Mouse (Mus musculus) T-helper 17 cell (primary cell): ENCODE data around the gene 1700012B09Rik.

Experiments used
- in situ Hi-C, 2 experiments: fragments of 300-600 bp; cut with MboI, MseI; formaldehyde crosslinking; loops; 1 replicate in 1 of 2; 2 replicates in 1 of 2; pipeline ENCODE4 v1.15.1; 2025; ENCODE audit warnings: high pct_unique_total_duplicates in 2 of 2

Gene 1700012B09Rik

DNA sequence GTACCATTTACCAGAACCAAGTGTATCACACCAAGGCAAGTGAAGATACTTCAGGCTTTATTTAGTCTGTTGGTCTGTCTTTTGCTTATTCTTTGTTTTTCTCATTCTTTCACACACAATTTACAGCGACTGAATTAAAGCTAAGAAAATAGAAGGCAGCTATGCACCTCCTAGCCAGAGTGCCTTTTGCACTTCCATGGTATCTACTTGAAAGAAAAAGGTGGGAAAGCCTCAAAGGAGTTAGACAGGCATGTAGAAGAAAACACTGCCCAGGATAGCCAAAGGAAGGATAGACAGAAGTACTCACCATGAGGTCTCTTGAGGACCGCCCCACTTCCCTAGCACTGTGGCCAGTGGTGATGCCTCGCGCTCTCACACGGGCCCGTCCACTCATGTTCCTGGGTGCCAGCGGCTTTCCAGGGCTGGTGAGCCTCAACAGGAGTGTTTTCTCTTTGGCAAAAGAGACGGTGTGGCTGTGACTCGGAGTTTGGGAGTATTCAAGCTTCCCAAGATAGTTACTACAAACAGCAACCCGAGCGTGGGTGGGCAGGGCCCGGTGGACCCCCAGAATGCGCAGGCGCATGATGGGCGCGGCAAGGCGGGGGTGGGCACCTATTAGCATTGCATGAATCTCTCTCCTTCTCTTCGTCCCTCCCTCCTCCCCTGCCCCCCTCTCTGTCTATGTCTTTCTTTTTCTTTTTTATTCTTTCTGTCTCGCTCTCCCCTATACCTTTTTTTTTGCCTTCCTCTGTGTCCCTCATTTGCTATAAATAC is 30.5 kb downstream of the 1700012B09Rik start, which contains the start of gene Piwil4:
Piwil4 (minus strand) TSS at position 583 of the 774 bp plus-strand sequence.
- in situ Hi-C loops = loop anchor here in 1 of 2 experiments (10.0 kb wide), 1 partner anchor 754 kb away; the partner anchor contains the start of gene Smco4

DNA sequence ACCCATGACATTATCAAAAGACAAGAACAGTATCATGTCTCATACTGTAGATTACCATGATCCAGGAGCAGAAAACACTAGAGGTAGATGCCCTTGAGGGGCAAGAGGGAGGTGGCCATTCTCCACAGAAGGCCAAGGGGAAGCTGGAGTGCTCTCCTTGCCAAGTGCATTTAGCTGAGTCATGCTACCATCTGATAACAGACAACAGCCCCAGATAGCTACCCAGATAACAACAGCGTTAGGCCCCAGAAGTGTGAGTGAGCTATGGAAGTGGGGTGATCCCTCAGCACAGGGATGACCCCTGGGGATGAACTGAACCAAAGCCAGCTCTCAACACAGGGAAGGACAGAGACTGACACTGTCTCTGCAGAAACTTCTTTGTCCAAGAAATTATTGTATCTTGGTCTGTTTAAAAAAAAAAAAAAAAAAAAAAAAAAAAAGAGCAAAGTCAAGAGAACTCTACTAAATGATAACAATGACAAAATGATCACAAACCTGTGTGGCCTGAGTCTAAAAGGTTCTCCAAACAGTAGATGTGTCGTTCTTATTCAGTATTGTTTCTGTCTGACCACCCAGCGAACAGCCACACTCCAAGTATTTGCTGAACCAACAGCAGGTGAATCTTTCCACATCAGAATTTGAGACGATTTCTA is 31.2 kb downstream of the 1700012B09Rik start:
- in situ Hi-C loops = loop anchor here in 1 of 2 experiments (10.0 kb wide), 1 partner anchor 755 kb away; the partner anchor contains the start of gene Smco4

GRCm38 (mm10) chr9:14730941-14731541 is 39.8 kb downstream of the 1700012B09Rik start:
- in situ Hi-C loops = no loop called here

DNA sequence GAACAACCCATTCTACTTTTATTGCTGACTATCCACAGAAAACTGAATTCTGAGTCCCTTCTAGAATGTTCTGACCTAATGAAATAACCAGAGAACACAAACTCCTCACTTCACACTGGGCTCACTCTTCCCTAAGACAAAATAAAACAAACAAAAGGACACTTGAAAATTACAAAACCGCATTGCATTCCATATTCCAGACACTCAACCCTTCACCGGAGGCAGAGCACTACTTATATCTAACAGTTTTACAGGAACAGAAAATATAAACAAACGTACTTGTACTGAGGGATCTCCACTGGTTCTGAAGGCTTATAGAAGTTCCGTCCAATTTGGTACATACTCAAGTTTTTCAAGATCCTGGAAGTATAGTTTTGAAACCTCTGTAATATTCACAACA is 42.5 kb downstream of the 1700012B09Rik start:
- in situ Hi-C loops = no loop called here

DNA sequence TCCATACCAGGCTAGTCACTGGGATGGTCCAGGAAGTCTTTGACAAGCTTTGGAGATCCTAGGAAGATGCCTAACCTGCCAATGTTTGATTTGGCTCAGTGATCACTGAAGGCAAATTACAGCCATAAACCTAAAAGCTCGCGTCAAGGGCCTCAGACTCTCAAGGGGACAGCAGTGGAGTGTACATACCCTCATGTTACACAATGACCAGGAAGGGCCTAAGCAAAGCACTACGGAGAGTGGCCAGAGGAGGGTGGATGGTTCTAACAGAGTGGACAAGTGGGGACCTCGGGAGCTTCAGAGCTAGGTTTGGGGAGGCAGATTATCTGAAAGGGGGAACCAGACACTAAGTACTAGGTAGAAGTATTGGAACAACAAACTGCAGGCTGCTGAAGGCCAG is 44.2 kb downstream of the 1700012B09Rik start:
- in situ Hi-C loops = no loop called here

GRCm38 (mm10) chr9:14726005-14726404 is 44.8 kb downstream of the 1700012B09Rik start:
- in situ Hi-C loops = no loop called here

DNA sequence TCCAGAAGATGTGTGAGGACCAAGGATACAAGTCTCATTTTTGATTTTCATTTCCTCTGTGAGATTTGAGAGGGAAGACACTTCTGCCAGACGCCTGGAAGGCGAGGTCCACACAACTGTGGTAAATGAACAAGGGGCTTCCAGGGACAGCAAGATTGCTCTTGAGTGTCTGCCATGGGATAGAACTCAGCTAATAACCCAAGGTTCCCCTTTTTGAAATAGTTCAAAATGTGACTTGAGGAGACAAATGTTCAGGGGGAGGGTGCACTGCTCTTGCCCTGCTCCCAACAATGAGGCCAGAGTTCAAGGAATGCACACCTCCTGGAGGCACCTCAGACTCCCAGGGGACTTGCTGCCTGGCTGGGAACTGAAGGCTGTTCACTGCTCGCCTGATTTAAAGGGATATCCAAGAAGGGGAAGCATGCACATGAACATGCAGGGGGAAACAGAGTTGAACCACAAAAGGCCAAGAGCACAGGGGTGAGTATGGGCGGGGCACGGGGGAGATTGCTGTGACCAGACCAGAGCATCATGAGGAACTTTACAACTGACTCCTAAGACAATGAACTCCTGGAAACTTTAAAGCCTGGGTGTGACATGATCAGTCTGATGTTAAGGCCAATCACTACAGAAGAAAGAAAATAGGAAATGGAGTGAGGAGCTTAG is 45.9 kb downstream of the 1700012B09Rik start:
- in situ Hi-C loops = no loop called here

GRCm38 (mm10) chr9:14721610-14722009 is 49.2 kb downstream of the 1700012B09Rik start:
- in situ Hi-C loops = no loop called here

DNA sequence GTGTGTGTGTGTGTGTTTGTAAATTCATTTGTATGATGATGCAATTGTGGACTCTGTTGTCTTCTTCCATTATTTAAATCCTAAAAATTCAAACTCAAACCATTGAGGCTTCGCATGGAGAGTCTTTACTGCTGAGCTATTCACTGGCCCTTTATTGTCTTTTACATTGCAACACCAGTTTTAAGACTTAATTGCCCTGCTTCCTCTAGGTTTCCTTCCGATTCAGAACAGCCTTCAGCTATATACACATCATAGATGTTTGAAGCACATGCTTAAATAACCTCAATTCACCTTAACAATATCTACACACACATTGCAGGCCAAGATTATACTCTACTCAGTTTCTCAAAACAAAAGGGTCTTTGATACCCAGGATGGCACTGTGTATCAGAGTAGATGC is 50.4 kb downstream of the 1700012B09Rik start:
- in situ Hi-C loops = no loop called here

- in situ Hi-C loops = no loop called here
Observed at GRCm38 (mm10) chr9:14718332-14718691, 52.5 kb downstream of the 1700012B09Rik start.

DNA sequence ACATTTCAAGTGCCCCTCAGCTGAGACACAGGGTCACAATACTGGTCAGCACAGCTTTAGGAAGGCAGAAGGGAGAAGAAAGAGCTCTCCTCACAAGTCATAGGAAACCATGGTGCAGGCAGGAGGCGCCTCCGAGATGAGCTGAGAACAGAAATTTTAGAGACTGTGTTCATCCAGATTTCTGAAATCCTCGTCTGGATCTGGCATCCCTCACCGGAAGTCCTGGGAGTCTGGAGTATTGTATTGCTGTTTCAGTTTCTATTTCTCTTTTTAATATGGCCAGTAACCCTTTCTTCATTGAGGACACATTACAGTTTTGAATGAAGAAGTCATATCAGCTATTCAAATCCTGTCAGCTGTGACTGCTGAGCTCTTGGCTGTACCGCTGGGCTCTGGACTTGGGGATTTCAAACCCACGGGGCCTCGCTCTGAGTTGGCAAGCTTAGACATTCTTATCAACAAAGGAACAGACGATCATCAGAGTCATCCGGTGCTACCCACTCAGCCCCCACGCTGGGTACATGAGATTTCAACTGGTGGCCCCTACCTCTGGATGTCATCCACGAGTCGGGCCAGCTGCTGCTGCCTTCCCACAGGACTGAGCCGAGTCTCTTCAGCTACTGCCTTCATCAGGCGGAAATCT is 53.0 kb downstream of the 1700012B09Rik start:
- in situ Hi-C loops = no loop called here

- in situ Hi-C loops = no loop called here
Observed at GRCm38 (mm10) chr9:14715258-14715657, 55.6 kb downstream of the 1700012B09Rik start.

DNA sequence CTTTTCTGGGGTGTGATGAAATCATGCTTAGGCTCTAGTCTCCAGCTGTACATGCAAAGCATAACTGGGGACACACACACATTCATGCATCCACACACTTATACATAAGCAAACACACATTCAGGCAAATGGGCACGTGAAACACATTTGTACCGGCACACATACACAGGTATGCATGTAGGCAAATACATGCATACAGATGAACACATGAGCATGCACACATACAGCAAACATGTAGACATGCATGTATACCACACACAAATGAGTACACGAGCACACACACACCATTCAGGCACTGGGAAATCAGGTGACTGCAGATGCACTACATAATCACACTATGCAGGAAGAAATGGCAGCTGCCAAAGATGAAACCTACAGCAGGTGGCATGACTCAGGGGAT is 59.9 kb downstream of the 1700012B09Rik start:
- in situ Hi-C loops = no loop called here
